Mouse (Mus musculus) right cerebral cortex, adult 18-20 months (tissue): ENCODE results near the gene Golga3.

Experiments
- DNase-seq: peaks from one replicate; pipeline ENCODE4 v3.0.0; 2022; ENCODE audit warnings: mixed read lengths

Gene Golga3

DNA sequence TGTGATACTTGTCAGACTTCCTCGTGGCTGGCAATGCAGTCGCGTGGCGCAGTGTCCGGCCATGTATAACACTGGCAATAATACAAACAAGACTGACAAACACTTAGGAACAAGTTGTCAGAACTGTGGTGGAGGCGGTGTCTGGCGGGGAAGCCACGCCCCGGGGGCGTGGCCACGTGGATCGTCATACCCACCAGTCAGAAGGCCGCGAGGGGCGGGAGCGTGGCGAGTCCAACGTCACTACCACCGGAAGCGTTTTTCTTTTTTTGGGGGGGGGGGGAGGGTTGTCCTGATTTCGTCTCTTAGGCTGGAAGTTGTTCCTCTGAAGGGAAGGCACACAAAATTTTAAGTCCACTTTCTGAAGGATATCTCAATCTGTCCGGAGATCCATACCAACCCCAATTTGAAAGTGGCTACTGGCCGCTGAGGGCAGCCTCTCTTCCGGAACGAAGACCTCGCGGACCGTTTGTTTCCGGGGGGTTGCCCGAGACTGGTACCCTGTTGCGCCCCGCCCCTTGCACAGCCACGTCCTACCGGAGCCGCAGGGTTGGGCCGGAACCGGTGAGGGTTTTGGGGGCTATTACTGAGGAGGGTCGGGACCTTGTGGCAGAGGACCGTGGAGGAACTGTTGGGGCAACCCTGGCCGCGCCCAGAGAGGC lies at the start of gene Golga3:
Gene Golga3, plus strand, starts transcription at position 340 of the 659 bp plus-strand sequence.
- DNase-seq, result peak; percentile 93

DNA sequence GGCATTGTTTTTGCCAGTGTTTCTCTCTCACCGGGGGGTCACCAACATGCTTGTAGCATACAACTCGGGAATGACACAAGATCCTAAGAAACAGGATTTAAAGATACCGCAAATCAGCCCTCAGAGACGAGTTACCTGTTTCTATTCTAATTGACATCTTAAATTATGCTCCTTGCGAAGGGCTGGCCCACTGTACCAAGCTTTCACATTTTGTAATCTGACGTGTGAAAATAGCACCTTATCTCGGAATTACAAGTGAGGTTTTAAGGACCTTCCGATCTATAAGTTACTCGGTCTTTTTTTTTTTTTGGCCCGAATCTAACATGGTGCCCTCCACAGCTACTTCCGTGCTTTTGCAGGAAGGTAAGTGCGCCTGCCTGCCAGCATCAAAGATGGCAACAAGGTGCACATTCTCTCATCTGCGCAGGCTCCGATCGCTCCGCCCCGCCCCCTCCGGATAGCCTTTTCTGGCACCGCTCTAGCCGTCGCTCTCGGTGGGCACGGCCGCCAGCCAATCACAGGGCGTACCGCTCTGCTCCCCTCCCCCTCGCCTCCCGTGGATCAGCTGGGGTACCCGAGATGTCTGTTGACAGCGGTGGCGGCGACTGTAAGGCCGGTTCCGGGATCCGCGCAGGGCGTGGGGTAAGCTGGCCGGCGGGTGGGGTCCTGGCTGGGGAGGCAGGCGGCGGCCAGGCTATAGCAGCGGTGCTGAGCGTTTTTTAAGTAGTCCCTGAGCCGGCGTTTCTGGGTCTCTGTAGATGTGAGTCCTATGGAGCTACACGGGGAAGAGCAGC lies 41.0 kb upstream of the Golga3 start, which contains the start of gene Chfr:
Gene Chfr, plus strand, starts transcription at position 550 of the 794 bp plus-strand sequence.
- DNase-seq, result peak; percentile 99

GRCm38 (mm10) chr5:110136087-110136464 lies 40.4 kb upstream of the Golga3 start:
- DNase-seq, result no peak

GRCm38 (mm10) chr5:110137816-110138215 lies 38.7 kb upstream of the Golga3 start:
- no peak for DNase-seq

DNA sequence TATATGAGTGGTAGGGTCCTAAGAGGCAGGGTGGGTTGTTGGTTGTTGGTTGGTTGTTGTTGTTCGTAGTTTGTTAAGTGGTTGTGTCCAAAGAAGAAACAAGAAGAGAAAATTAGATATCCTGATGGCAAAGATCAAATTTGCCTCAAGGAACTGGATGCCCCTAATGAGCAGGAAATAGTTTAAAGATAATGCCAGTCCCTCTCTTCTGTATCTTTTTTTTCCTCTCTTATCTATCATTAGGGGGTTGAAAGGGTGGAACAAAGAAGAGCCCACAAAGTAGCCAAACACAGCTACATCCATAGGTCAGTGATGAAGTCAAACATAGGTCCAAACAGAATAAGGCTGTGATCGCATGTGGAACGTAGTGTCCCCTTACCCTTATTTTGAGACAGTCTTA lies 37.2 kb upstream of the Golga3 start:
- no peak for DNase-seq

DNA sequence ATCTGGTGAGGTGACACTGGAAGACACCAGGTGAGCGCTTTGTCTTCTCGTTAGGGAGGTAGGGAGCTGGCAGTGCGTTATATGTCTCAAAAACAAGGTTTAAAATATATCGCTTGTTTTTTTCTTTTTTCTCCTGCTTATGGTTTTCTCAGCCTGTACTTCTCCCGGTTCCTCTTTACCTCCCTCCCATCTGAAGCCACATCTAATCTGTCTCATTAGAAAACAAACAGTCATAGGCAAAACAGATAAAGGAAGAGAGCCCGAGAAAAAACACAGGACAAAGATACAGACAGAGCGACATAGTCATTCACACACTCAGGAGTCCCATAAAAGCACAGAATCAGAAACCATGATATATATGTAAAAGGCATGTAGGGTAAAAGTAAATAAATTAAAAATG lies 36.1 kb upstream of the Golga3 start:
- no peak for DNase-seq

DNA sequence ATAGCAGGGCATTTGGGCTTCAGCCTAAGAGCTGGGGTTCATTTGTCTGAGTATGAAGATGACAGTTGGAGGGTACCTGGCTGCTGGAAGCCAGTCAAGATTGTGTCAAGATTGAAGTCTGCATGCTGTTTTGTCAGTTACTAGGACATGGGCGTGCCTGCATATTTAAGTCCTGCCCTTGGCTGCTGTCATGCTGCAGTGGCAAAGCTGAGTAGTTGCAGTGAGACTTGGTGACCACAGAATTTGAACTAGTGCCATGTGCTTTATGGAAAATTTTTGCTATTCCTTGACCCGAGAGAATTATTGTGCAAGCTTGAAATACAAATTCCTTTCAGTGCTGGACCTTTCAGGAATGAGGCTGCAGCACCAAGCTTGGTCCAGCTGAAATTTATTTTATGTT lies 34.2 kb upstream of the Golga3 start:
- DNase-seq, result no peak

- DNase-seq, result no peak
Measured at GRCm38 (mm10) chr5:110143007-110143406, 33.5 kb upstream of the Golga3 start.

DNA sequence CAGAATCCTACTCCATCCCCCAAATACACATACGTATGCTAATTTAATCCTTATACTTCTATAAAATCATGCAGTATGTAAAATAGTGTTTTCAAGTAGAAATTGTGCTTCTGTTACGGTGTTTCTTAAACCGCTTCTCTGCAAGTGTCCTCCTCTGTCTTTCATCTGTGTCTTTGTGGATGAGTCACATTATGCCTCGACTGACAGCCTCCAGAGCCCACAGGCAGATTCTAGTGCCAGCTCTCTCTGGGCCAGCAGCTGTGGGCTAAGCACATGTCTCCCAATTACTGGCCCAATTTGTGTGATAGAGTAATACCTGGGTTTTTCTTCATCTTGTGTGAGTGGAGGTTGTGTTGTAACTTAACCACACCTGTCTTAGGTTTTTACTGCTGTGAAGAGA lies 7.1 kb upstream of the Golga3 start:
- DNase-seq, result no peak

DNA sequence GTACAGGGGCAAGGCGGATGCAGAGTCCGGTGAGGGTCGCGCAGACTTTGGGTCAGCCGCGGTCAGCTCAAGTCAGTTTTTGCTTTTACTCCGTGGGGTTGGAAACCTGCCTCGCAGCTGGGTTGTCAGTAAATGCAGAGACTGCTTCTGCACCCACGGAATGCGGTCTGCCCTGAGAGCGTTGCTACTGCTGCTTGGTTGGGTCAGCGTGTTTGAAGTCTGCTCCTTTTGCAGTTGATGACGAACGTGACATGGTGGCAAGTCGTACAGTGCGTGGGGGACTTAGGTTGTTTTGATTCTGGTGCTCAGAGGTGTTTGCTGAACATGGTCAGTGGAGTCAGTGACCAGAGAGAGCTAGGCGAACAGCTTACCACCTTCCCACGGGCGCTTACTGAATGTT lies 520 bp downstream of the Golga3 start:
- DNase-seq, result no peak

DNA sequence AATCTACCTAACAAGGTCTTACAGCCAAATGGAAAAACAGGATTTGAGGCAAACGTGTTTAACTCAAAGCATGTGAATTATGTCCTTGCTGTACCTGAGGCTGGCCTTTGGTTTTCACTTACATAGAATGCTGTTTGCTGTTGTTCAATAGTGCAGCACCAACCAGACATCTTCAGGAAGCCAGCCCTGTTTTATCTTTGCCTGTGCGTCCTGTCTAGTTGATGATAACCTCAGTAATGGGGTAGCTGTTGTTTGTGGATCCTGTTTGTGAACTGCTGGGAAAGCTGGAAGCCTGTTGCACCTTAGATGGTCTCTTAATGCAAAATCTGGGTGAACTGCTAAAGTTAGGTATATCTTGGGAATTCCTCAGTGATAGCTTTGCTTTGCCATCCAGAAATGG lies 2.1 kb downstream of the Golga3 start:
- no peak for DNase-seq

GRCm38 (mm10) chr5:110181716-110182115 lies 5.2 kb downstream of the Golga3 start:
- DNase-seq, result no peak

GRCm38 (mm10) chr5:110203164-110203895 lies 26.8 kb downstream of the Golga3 start:
- DNase-seq, result no peak

- no peak for DNase-seq
Measured at GRCm38 (mm10) chr5:110204777-110205176, 28.3 kb downstream of the Golga3 start.

GRCm38 (mm10) chr5:110211312-110211711 lies 34.8 kb downstream of the Golga3 start:
- DNase-seq, result no peak

- no peak for DNase-seq
Measured at GRCm38 (mm10) chr5:110216780-110217179, 40.3 kb downstream of the Golga3 start.

GRCm38 (mm10) chr5:110220331-110220730 lies 43.8 kb downstream of the Golga3 start:
- no peak for DNase-seq

DNA sequence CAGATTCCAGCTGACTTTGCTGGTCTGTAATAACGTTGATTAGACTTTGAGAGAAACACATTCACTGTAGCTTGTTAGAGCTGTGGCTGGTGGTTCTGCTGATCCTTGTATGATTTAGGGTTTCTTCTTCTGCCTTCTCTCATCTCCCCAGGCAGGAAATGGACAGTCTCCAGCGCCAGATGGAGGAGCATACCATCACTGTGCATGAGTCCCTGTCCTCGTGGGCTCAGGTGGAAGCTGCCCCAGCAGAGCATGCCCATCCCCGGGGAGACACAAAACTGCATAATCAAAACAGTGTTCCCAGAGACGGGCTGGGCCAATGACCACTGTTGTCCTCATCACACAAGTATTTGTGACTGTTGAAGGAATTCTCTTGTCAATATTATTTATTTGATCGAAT lies 46.3 kb downstream of the Golga3 start:
- no peak for DNase-seq

GRCm38 (mm10) chr5:110225056-110225455 lies 48.6 kb downstream of the Golga3 start:
- no peak for DNase-seq

DNA sequence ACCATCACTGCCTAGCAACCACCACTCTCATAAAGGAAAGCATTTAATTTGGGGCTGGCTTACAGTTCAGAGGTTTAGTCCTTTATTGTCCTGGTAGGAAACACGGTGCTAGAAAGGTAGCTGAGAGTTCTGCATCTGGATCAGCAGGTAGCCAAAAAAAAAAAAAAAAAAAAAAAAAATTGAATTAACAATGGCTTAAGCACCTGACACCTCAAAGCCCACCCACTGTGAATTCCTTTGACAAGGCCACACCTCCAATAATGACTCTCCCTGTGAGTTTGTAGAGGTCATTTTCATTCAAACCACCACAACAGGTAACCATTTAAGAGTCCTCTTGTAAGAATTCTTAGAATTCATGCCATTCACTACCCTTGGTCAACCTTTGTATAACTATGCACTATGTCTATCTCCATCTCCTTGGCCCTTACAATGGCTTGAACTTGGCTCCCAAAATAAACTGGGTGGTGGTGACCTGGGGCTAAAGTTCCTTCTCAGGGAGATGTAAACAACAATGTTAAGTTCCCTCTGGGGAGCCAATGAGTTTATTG lies 50.9 kb downstream of the Golga3 start:
- DNase-seq, result no peak

- no peak for DNase-seq
Measured at GRCm38 (mm10) chr5:110230401-110230779, 53.9 kb downstream of the Golga3 start.

- DNase-seq, result peak; percentile 91
Measured at GRCm38 (mm10) chr5:110230780-110231461, 54.4 kb downstream of the Golga3 start, which contains the start of gene Ankle2. Ankle2 (plus strand) TSS chr5:110231004.

GRCm38 (mm10) chr5:110231638-110232037 lies 55.1 kb downstream of the Golga3 start:
- no peak for DNase-seq
